Mouse (Mus musculus): Measurements from ENCODE around the gene Tatdn3.

Gene Tatdn3

GRCm38 (mm10) chr1:191075199-191075883 is 12.6 kb upstream of the Tatdn3 start:
- no peak for DNase-seq (ENCODE audit: low spot score)

- DNase-seq (ENCODE audit: low spot score) = no peak
These were observed 10.8 kb upstream of the Tatdn3 start for GRCm38 (mm10) chr1:191073486-191073885.

GRCm38 (mm10) chr1:191073001-191073400 is 10.3 kb upstream of the Tatdn3 start:
- no peak for DNase-seq (ENCODE audit: low spot score)

DNA sequence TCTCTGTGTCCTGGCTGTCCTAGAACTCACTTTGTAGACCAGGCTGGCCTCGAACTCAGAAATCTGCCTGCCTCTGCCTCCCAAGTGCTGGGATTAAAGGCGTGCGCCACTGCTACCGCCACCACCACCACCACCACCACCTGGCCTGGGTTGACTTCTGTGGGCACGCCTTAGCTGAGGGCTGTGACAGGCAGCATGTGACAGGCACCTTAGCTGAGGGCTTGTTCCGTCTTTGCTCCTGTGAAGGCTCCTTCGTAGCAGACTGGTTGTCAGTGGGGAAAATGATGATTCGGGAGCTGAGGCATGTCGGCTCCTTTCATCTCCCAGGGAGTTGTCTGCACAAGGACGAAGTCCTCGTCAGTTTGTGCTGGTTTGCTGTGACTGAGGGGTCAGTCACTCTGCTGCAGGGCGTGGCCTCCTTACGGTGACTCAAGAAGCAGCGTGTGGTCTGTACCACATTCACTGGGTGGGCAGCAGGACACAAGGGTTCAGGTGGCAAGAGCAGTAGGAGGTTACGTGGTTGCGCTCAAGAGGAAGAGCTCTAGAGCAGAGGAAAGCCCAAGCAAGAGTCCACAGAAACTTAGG is 9.7 kb upstream of the Tatdn3 start:
- no peak for DNase-seq (ENCODE audit: low spot score)

- DNase-seq (ENCODE audit: low spot score) = no peak
These were observed 8.9 kb upstream of the Tatdn3 start for GRCm38 (mm10) chr1:191071613-191072012.

- no peak for DNase-seq (ENCODE audit: low spot score)
These were observed 7.5 kb upstream of the Tatdn3 start for GRCm38 (mm10) chr1:191070259-191070658.

DNA sequence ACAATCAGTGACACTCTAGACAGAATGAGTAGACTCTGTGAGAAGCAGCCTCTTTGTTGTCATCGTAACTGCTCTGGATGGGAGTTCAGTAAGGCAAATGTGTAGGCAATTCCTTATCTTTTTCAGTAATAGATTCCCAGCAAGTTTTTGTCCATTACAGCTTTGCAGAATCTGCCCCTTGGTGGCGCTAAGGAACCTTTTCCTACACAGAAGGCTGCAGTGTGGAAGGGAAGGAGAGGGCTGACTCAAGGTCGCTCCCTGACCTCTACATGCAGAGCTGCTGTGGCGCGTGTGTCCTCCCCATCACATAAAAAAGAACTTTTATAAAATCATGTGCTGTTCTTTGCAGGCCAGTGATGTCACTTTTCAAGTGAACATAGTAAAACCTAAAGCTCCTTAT is 5.6 kb upstream of the Tatdn3 start:
- no peak for DNase-seq (ENCODE audit: low spot score)

DNA sequence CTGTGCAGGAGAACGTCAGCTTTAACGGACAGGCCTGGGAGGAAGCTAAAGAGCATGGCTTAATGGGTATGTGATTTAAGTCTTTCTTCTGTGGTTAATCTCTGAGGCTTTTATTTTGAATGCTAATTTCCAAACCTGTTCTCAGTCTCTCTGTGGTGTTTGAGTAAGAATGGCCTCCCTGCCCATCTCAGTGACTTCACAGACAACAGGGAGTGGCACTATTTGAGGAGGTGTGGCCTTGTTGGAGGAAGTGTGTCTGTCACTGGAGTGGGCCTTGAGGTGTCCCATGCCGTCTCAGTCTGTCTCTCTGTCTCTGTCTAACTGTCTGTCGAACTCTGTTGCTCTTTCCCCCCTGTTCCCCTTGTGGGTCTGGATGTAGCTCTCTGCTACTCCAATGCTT is 2.5 kb upstream of the Tatdn3 start:
- DNase-seq (ENCODE audit: low spot score) = no peak

- no peak for DNase-seq (ENCODE audit: low spot score)
These were observed 1.8 kb upstream of the Tatdn3 start for GRCm38 (mm10) chr1:191064535-191064934.

DNA sequence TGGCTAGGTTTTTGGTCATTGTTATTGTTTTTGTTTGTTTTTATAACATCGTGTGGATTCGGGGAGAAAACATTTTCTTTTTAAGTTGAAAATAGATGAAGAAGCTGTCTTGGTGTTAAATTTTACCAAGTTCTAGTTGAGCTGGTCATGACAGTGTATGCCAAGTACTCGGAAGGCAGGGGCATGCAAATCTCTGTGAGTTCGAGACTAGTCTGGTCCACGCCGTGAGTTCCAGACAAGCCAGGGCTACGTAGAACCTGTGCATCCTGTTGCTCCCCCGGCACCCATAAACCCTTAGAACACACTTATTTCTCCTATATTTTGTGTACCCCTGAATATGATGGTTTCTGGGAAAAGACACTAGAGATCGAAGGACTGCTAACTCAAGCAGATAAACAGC is 968 bp upstream of the Tatdn3 start:
- no peak for DNase-seq (ENCODE audit: low spot score)

DNA sequence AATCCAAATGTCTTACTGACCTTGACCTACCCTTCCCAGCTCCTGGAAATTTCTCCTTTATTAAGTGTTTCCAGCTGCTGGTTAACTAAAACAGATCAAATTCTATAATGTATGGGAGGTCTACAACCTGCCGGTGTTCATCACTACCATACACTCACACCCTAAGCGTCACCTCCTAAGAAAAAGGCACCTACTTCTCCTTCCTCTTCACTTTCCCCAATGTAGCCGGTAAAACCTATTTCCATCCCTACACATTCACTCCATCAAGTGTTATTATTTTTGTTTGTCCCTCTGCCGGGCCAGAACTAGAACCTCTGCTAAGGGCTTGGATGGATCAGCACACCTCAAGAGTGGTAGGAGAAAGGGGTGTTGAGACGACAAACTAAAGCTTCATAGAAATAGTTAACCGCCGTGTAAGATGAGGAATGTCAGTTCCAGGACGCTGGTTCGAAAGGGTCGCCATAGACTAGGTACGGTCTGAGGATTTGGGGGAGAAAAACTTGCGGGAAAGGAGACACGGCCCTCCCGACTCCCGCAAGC is 421 bp downstream of the Tatdn3 start:
- DNase-seq (ENCODE audit: low spot score) = no peak

DNA sequence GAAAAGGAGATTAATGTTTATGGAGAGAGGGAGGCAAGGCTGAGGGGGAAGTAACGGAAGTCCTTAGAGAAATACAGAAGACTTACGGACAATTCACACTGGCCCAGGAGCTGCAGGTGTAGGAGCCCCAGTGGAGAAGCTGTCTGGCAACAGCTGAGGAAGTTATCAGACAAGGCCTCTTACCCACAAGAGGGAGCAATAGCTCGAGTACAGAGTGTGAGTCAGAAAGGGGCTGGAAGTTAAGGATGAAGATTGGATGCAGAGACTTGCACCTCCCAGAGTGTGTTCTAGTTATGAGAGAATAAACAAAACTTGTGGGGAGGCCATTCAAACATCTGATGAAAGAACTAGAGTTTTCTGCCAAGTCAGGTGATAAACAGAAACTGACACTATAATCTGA is 5.3 kb downstream of the Tatdn3 start:
- DNase-seq (ENCODE audit: low spot score) = no peak

DNA sequence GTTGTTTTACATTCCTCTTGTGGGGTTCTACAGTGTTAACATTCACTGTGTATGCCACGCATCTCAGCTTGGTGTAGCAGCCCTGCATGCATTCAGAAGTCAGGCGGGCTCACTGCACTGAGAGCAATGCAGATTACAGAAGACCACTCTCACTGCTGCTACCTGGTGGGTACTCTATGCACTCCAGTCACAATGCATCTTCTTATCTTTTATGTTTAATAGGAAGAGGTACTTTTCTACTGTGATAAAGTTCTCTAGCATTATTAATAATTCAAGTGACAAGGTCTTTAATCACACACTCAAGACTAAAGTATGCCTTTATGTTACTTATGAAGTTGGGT is 7.2 kb downstream of the Tatdn3 start:
- no peak for DNase-seq (ENCODE audit: low spot score)

- DNase-seq (ENCODE audit: low spot score) = no peak
These were observed 7.7 kb downstream of the Tatdn3 start for GRCm38 (mm10) chr1:191054870-191055532.

- DNase-seq (ENCODE audit: low spot score) = no peak
These were observed 9.2 kb downstream of the Tatdn3 start for GRCm38 (mm10) chr1:191053555-191053954.

DNA sequence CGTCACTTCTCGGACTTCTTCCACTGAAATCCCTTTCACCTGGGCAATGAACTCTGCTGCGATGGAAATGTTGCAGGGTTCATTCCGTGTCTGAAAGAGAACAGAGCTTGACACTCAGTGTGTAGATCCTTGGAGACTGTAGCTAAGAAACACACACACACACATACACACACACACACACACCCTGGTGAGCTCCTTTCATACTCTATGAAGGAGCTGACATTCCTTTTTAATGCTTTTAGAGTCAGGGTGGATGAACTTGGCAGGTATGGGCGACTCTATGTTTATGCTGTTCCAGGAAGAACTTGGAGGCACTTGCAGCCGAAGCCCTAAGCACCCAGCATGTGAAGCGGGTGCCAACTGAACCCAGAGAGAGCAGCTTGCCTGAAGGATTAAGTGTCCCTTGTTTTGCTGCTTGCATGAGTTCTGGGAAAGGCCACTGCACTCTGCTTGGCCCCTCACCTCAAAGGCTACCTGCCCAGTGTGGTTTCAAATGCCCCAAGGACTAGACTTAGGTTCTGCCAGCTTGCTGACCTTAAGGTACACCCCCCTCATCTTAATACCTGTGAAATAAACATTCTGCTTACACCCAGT is 16.4 kb downstream of the Tatdn3 start:
- DNase-seq (ENCODE audit: low spot score) = no peak

DNA sequence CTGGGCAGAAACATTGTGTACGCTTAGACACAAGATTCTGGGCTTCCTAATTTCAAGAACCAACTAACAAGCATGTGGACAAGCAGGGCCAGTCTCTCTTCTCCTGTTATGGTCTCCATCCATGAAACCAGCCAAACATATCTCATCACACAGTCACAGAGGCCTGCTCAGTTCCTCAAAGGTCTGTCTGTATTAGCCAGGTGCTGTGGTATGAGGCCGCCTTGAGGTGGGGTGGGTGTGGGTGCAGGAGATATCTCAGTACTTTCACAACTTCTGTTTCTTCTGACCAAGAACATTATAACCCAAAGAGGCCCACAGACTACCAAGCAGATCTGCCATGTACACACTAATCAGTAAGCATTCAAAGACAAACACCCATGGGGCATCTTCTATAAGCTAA is 17.5 kb downstream of the Tatdn3 start:
- DNase-seq (ENCODE audit: low spot score) = no peak

DNA sequence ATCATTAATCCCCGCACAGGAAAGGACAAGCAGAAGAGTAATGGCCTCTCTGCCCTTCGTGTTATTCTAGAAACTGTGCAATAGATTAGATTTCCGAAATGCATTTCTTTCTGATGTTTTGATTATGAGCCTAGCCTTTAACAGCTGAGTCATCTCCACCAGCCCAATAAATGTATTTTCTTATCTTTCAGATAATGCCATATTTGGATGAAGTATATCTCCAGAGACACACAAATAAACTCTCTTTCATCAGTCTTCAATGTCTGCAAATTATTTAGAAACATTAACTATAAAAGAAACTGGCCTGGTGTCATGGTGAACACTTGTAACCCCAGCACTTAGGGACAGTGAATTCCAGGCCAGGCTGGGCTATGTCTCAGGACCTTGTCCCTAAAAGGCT is 20.0 kb downstream of the Tatdn3 start:
- no peak for DNase-seq (ENCODE audit: low spot score)

GRCm38 (mm10) chr1:191042106-191042505 is 20.6 kb downstream of the Tatdn3 start:
- DNase-seq (ENCODE audit: low spot score) = no peak

- DNase-seq (ENCODE audit: low spot score) = no peak
These were observed 21.4 kb downstream of the Tatdn3 start for GRCm38 (mm10) chr1:191041352-191041751.

DNA sequence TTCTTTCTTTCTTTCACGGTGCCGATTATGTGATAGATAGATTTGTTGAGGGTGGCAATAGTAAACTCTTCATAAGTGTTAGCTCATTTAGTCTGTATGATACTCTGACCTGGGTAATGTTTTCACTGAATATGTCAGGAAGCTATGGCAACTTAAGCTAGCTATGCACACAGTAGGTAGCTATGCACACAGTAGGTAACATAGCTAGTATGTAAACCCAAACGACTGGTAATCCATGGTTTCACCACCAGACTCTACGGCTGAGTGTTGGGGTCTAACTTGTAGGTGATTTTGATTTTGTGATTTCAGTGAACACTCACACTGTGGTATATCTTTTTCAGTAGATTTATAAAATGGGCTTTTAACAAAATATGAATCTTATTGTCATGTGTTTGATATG is 24.7 kb downstream of the Tatdn3 start:
- no peak for DNase-seq (ENCODE audit: low spot score)

GRCm38 (mm10) chr1:191036554-191037334 is 26.0 kb downstream of the Tatdn3 start, which contains the start of gene Spata45:
Gene Spata45 (plus strand): TSS chr1:191036639.
- DNase-seq (ENCODE audit: low spot score) = no peak
